Mouse (Mus musculus): ENCODE measurements around the gene Tor2a.

GRCm38 (mm10) chr2:32768661-32769285 lies 11.7 kb downstream of the Tor2a start:
- TF ChIP-seq CTCF (IDR thresholded peaks at IDR 0.05; ENCODE audit: control insufficient read depth, insufficient read depth, insufficient read length) (no peak), USF1 (IDR thresholded peaks at IDR 0.05; ENCODE audit: low read depth) (no peak)
